Mouse (Mus musculus): ENCODE results near the gene Hadha. TPM values are rescaled to one million over a fixed set of nuclear protein-coding genes. Genes with fewer than 3 reads are reported as not detected.

The Hadha gene
- total RNA-seq, 2 experiments from 2014 or later: 271 to 383 TPM

DNA sequence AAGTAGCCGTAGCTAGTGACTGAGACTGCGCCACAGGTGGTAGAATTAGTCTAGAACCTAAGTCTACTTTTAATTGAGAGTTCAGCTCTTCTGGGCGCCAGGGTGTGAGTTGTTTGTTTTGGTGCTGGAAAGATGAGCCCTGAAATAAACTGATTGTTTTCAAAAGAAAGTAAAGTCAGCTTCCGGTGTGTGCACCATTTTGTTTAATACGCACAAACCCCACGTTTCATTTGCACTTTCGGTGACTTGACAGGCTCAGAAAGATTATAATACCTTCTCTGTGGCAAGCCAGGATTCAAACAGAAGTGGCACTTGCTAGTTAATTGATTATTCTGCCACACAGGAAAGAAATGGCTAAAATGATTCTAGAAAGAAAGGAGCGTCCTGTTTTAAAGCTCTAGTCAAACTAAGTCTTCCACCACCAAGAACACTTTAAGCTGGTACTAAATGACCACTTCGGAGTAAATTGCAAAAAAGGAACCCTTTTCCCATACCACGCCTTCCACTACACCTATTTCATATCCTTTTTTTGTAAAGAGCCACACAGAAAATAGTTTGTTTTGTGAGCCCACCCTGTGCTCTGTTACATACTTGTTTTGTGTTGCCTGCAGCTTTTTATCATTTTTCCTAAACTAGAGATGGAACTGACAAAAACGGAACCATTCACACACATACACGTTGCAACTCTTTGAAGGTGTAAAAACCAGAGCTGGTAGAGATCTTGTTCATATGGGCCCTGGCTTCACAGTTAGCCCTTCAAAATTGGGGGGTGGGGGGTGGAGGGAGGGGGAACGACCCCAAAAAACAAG is 1.1 kb upstream of the Hadha start:
- DNase-seq: no peak

GRCm38 (mm10) chr5:30155395-30155792 is 432 bp upstream of the Hadha start:
- intact Hi-C loops (cut with DNase I; ENCODE audit: low total_unique reads): no loop called here
- no peak for DNase-seq

More for the DNA sequence above, 1.1 kb upstream of the Hadha start:
- intact Hi-C loops (cut with DNase I; ENCODE audit: low total_unique reads): no loop called here

DNA sequence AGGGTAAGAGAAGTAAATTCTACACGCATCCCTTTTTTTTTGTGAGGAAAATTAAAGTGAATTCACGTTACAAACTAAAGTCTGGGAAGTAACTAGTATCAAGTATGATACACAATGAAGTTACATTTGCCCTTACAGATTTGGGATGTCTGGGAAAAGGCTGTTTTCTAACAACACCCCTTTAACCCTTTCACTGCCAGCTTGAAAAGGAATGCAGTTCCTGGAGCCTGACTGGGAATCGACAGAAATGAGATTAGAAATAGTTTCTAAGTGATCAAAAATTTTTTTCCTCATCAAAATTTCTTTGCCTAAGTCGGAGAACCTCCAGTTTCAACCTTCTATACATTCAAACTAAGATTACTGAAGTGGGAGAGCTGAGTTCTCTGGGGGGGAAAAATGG is 949 bp downstream of the Hadha start:
- intact Hi-C loops (cut with DNase I; ENCODE audit: low total_unique reads): no loop called here
- no peak for DNase-seq

- DNase-seq: no peak
- intact Hi-C loops (cut with DNase I; ENCODE audit: low total_unique reads): no loop called here
Measured at GRCm38 (mm10) chr5:30153222-30153621, 1.7 kb downstream of the Hadha start.

DNA sequence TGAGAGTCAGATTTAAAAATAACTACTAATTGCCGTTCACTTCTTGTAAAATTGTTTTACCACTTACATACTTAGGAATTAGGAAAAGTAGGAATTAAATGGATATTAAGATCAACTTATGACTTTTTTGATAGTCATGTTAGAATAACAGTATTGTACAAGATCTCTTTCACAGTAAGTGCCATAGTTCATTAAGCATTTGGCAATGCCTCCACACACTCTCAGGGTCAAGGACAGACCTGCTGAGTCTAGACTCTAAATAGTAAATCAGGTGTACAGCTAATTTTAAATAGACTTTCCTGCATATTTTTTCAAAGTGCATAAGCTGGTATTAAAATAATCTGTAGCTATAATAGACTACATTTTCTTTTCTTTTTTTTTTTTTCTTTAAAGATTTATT is 2.5 kb downstream of the Hadha start:
- DNase-seq: no peak
- intact Hi-C loops (cut with DNase I; ENCODE audit: low total_unique reads): no loop called here

DNA sequence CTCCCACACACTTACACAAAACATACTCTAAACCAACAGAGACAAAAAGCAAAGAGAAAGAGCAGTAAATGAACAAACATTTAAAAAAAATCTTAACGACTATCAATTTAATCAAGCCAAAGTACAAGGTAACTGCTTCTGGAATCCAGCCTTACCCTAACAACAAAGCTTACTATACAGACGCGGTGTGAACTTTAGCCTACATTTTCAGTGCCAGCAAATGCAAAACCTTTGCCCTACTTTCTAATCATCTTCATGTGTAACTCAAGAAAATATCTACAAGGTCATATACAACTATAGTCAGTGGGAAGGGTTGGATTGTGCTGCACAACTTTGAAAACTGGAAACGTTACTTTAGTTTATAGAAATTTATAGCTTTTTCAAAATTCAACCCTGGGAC is 3.0 kb downstream of the Hadha start:
- intact Hi-C loops (cut with DNase I; ENCODE audit: low total_unique reads): no loop called here
- no peak for DNase-seq

DNA sequence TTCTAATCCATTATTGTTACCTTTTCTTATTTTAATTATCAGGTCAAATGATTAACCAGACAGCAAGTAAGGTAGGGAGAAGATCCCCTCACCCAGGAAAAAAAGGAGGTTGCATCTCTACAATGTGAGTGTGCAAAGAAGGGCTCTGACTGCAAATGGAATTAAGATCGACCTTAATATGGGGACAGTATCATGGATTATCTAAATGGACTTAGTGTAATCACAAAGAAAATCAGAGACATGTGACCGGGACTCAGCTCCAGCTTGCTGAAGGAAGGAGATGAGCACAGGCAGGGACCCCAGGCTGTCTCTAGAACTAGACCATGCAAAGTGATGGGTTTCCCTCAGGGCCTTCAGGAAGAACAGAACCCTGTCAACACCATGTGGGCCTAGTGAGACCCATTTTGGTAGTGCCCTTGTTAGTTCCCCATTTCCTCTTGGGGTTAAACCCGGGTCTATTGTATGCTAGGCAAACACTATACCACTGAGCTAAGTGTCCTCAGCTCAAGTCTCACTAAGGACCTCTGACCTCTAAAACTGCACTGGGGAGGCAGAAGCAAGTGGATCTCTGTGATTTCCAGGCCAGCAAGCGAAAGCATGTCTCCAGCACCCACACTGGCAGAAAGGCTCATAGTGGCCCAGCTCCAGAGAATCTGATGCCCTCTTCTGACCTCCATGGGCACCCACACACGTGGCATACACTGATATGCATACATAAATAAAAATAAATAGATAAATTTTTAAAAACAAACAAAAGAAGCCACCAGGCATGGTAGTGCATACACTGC is 6.6 kb downstream of the Hadha start:
- DNase-seq: no peak
- intact Hi-C loops (cut with DNase I; ENCODE audit: low total_unique reads): no loop called here

DNA sequence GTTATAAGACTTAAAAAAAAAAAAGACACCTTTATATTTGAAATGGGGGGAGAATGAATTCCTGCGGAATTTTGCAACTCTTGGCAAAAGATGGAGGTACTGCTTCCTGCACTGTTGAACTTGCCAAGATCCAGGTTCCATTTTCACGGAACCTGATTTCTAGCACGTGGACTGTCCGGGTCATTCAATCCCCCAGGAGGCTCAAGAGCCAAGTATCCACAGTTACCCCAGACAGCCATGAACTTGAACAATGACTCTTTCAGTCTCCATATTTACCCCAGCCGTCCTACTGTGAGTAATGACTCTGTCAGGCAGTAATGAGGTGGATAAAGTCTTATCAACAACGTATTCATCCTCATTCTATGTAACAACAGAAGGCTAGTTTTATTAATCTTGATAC is 8.4 kb downstream of the Hadha start:
- intact Hi-C loops (cut with DNase I; ENCODE audit: low total_unique reads): no loop called here
- DNase-seq: no peak

DNA sequence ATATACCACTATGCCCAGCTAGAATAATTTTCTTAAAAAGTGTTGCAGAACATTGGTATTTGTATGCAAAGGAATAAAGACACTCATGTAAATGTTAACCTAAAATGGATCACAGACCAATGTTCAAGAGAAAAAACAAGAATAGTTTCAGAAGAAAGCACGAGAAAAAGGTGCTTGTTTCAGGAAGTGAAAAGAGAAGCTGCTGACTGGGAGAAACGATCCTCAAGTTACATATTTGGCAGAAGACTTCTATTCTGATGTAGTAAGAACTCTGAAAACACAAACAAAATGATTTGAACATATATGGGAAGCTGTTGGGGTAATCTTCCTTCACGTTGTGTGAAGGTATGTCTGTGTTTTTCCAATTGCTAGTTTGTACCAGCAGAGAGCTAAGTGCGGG is 16.8 kb downstream of the Hadha start:
- intact Hi-C loops (cut with DNase I; ENCODE audit: low total_unique reads): no loop called here
- DNase-seq: no peak

DNA sequence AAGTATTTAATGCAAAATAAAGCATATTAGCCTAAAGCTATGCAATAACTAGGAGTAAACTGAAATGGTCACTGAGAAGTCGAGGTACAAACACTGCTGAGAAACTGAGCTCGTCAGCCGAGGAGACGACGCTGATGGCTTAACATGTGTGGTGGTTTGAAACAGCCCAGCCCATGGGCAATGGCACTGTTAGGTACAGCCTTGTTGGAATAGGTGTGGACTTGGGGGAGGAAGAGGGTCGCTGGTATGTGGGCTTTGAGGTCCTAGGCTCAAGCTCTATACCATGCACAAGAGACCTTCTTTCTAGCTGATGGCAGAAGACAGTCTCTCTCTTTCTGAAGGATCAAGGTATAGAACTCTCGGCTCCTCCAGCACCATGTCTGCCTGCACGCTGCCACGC is 17.7 kb downstream of the Hadha start:
- no peak for DNase-seq
- intact Hi-C loops (cut with DNase I; ENCODE audit: low total_unique reads): no loop called here

DNA sequence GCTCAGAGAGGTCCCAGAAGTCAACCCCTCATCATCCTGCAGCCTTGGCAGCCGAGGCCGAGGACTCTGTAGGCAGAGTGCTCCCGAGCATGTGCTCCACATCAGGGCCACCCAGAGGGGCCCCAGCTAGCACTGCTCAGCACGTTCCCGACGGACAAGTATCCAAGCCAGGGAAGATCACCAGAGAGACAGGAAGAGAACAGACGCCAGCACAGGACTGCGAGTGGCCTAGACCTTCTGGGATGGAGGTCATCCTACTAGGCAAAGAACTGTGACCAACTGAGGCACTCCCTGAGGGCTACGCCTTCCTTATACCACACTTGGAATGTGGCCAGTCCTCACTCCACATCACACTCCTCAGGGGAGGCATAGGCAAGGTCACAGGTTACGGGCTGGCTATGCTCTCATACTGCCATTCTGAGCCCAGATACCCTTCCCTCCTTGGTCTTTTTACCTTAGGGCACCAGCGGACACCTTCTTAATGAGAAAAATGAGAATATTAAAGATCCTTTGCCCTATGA is 19.2 kb downstream of the Hadha start:
- intact Hi-C loops (cut with DNase I; ENCODE audit: low total_unique reads): no loop called here
- DNase-seq: no peak

- intact Hi-C loops (cut with DNase I; ENCODE audit: low total_unique reads): no loop called here
- no peak for DNase-seq
Measured at GRCm38 (mm10) chr5:30132173-30132572, 22.8 kb downstream of the Hadha start.

- no peak for DNase-seq
- intact Hi-C loops (cut with DNase I; ENCODE audit: low total_unique reads): no loop called here
Measured at GRCm38 (mm10) chr5:30131246-30131645, 23.7 kb downstream of the Hadha start.

- no peak for DNase-seq
- intact Hi-C loops (cut with DNase I; ENCODE audit: low total_unique reads): no loop called here
Measured at GRCm38 (mm10) chr5:30128680-30129079, 26.3 kb downstream of the Hadha start.

GRCm38 (mm10) chr5:30127921-30128597 is 26.9 kb downstream of the Hadha start:
- intact Hi-C loops (cut with DNase I; ENCODE audit: low total_unique reads): no loop called here
- DNase-seq: no peak

DNA sequence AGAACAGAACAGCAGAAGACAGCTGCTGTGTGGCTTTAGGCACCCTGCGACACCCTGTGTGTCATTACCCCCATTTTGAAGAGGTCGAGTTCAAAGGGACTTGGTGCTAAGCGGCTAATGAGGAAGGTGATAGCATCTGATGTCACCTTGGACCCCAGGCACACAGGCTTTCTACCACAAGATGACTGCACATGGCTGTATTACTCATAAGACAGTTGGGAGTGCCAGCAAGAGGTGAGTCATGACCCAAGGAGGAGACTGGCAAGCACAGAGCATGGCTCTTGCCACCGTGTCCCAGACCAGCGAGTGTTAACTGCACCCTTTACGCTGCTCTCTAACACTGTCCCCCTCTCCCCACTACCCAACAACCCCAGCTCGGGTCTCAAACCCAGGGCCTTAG is 28.2 kb downstream of the Hadha start:
- DNase-seq: no peak
- intact Hi-C loops (cut with DNase I; ENCODE audit: low total_unique reads): no loop called here

DNA sequence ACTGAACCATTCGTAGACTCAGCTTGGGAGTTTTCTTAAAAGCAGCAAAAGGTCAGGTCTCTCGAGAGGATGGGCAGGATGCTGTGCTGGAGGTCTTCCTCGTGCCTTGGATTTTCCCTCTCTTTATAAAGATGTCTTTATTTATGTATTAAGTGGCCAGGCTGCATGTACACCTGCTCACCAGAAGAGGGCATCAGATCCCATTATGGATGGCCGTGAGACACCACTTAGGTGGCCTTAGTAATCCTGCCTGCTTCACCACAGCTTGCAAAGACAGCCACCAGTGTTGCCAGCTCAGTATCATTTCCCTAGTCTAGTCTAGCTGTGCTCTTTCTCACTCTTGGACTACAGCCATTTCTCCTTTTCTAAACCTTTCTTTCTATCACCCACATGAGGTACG is 29.4 kb downstream of the Hadha start:
- no peak for DNase-seq
- intact Hi-C loops (cut with DNase I; ENCODE audit: low total_unique reads): no loop called here

DNA sequence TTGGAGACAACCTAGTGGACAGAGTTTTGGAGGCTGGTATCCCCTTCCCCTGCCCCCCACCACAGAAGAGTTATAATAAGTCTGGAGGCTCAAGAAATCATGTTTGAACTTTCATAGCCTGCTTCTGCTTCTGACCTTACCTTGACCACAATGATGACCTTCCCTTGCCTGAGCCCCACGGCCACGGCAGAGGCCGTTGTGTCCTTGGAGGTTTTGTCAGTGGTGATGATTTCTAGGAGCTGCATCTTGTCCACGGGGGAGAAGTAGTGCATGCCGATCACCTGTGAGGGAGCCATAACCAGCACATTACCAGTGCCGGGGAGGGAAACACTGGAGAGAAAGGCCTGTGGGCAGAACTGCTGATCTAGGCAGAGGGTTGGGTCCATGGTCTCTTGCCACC is 32.5 kb downstream of the Hadha start:
- intact Hi-C loops (cut with DNase I; ENCODE audit: low total_unique reads): no loop called here
- DNase-seq: no peak

DNA sequence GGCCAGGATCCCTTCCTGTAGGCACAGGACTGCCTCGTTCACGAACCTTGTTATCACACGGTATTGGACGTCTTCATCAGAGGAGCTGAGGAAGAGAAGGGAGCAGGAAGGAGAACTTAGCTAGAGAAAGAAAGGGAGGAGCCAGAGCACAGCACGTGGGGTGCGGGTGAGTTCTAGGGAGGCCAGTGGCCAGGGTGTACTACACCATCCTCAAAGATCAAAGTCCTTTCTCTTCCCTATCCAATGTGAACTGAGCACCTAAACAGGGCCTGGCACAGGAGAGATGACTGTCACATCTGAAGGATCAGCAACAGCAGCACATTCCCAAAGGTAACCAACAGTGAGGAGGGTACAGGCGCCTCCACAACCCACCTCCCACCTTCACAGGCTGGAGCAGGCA is 34.9 kb downstream of the Hadha start:
- intact Hi-C loops (cut with DNase I; ENCODE audit: low total_unique reads): no loop called here
- DNase-seq: no peak

DNA sequence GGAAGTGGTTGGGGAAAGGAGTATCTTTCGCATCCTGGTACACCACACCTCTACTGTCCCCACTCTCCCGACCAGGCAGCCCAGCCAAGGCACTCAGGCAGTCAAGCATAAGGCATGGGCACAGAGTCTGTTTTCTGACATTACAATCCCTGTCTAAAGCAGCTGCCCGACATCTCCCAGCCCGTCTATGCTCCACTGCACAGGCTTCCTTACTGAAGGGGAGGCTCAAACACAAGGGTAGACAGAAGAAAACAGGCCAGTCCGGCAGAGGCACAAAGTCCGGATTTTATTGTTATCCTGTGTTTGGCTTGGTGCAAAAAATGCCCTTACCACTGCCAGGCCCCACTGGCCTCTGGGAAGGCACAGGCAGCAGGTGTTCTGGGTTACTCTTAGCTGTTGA is 35.8 kb downstream of the Hadha start:
- no peak for DNase-seq
- intact Hi-C loops (cut with DNase I; ENCODE audit: low total_unique reads): loop anchor here (10.0 kb wide), 1 partner anchor 294 kb away; no protein-coding TSS in a partner anchor

Measured in gastrocnemius, postnatal 14 days (tissue).